Mouse (Mus musculus): ENCODE measurements around the gene Dapk1. TPM values are rescaled to one million over a fixed set of nuclear protein-coding genes. Genes with fewer than 3 reads are reported as not detected.

The Dapk1 gene
- polyA plus RNA-seq, 1 experiment from 2014 or later, result 16.3 TPM

GRCm38 (mm10) chr13:60640420-60640819 lies 38.7 kb downstream of the Dapk1 start:
- H3K4me3 ChIP-seq (ENCODE audit: low read depth, low read length), result no peak overlapping the region
- no peak overlapping the region for H3K27ac ChIP-seq (replicated peaks; ENCODE audit: low read depth, low read length)
- H3K9ac ChIP-seq (ENCODE audit: low read depth, low read length), result no peak overlapping the region
- 92% methylated on average over 7 of the region's 7 CpGs for WGBS
- DNase-seq (ENCODE audit: low spot score) (no peak), ATAC-seq (ENCODE audit: low read depth) (no peak)
- no peaks in the 10 kb centered on the region for H3K4me1 ChIP-seq (ENCODE audit: control insufficient read depth, insufficient read depth, low read length)
- no peaks in the 10 kb centered on the region for H3K27me3 ChIP-seq (replicated peaks; ENCODE audit: control insufficient read depth, insufficient read depth, low read length)
- no peaks in the 10 kb centered on the region for H3K36me3 ChIP-seq (ENCODE audit: control insufficient read depth, insufficient read depth, low read length)
- H3K4me2 ChIP-seq (ENCODE audit: low read depth, low read length), result no peak overlapping the region
- no peaks in the 10 kb centered on the region for H3K9me3 ChIP-seq (ENCODE audit: control insufficient read depth, low read length)

GRCm38 (mm10) chr13:60644457-60644889 lies 42.7 kb downstream of the Dapk1 start:
- Histone ChIP-seq H3K4me3 (ENCODE audit: low read depth, low read length) (no peak overlapping the region), H3K27me3 (replicated peaks; ENCODE audit: control insufficient read depth, insufficient read depth, low read length) (no peaks in the 10 kb centered on the region), H3K36me3 (ENCODE audit: control insufficient read depth, insufficient read depth, low read length) (no peaks in the 10 kb centered on the region), H3K4me1 (ENCODE audit: control insufficient read depth, insufficient read depth, low read length) (no peaks in the 10 kb centered on the region), H3K9me3 (ENCODE audit: control insufficient read depth, low read length) (no peaks in the 10 kb centered on the region), H3K4me2 (ENCODE audit: low read depth, low read length) (no peak overlapping the region), H3K9ac (ENCODE audit: low read depth, low read length) (no peak overlapping the region), H3K27ac (replicated peaks; ENCODE audit: low read depth, low read length) (no peak overlapping the region)
- no peak for DNase-seq (ENCODE audit: low spot score)
- no peak for ATAC-seq (ENCODE audit: low read depth)
- WGBS, result 76% methylated on average over 5 of the region's 5 CpGs

GRCm38 (mm10) chr13:60646791-60647190 lies 45.0 kb downstream of the Dapk1 start:
- Histone ChIP-seq H3K4me2 (ENCODE audit: low read depth, low read length) (no peak overlapping the region), H3K9ac (ENCODE audit: low read depth, low read length) (no peak overlapping the region), H3K27me3 (replicated peaks; ENCODE audit: control insufficient read depth, insufficient read depth, low read length) (no peaks in the 10 kb centered on the region), H3K4me3 (ENCODE audit: low read depth, low read length) (no peak overlapping the region), H3K27ac (replicated peaks; ENCODE audit: low read depth, low read length) (no peak overlapping the region), H3K36me3 (ENCODE audit: control insufficient read depth, insufficient read depth, low read length) (no peaks in the 10 kb centered on the region), H3K4me1 (ENCODE audit: control insufficient read depth, insufficient read depth, low read length) (no peaks in the 10 kb centered on the region), H3K9me3 (ENCODE audit: control insufficient read depth, low read length) (no peaks in the 10 kb centered on the region)
- no peak for ATAC-seq (ENCODE audit: low read depth)
- DNase-seq (ENCODE audit: low spot score), result no peak
- 99% methylated on average over 3 of the region's 3 CpGs for WGBS

- no peak overlapping the region for H3K9ac ChIP-seq (ENCODE audit: low read depth, low read length)
- H3K4me1 ChIP-seq (ENCODE audit: control insufficient read depth, insufficient read depth, low read length), result no peaks in the 10 kb centered on the region
- H3K4me2 ChIP-seq (ENCODE audit: low read depth, low read length), result no peak overlapping the region
- no peak overlapping the region for H3K27ac ChIP-seq (replicated peaks; ENCODE audit: low read depth, low read length)
- DNase-seq (ENCODE audit: low spot score) (no peak), ATAC-seq (ENCODE audit: low read depth) (no peak)
- H3K4me3 ChIP-seq (ENCODE audit: low read depth, low read length), result no peak overlapping the region
- no peaks in the 10 kb centered on the region for H3K9me3 ChIP-seq (ENCODE audit: control insufficient read depth, low read length)
- H3K27me3 ChIP-seq (replicated peaks; ENCODE audit: control insufficient read depth, insufficient read depth, low read length), result no peaks in the 10 kb centered on the region
- H3K36me3 ChIP-seq (ENCODE audit: control insufficient read depth, insufficient read depth, low read length), result no peaks in the 10 kb centered on the region
- WGBS, result 91% methylated on average over 5 of the region's 5 CpGs
Observed at GRCm38 (mm10) chr13:60648350-60648749, 46.6 kb downstream of the Dapk1 start.

- 88% methylated on average over 11 of the region's 11 CpGs for WGBS
- no peaks in the 10 kb centered on the region for H3K4me1 ChIP-seq (ENCODE audit: control insufficient read depth, insufficient read depth, low read length)
- ATAC-seq (ENCODE audit: low read depth) (no peak), DNase-seq (ENCODE audit: low spot score) (no peak)
- H3K4me3 ChIP-seq (ENCODE audit: low read depth, low read length), result no peak overlapping the region
- H3K4me2 ChIP-seq (ENCODE audit: low read depth, low read length), result no peak overlapping the region
- no peaks in the 10 kb centered on the region for H3K27me3 ChIP-seq (replicated peaks; ENCODE audit: control insufficient read depth, insufficient read depth, low read length)
- no peaks in the 10 kb centered on the region for H3K9me3 ChIP-seq (ENCODE audit: control insufficient read depth, low read length)
- H3K36me3 ChIP-seq (ENCODE audit: control insufficient read depth, insufficient read depth, low read length), result no peaks in the 10 kb centered on the region
- H3K27ac ChIP-seq (replicated peaks; ENCODE audit: low read depth, low read length), result no peak overlapping the region
- no peak overlapping the region for H3K9ac ChIP-seq (ENCODE audit: low read depth, low read length)
Observed at GRCm38 (mm10) chr13:60650000-60650399, 48.3 kb downstream of the Dapk1 start.

GRCm38 (mm10) chr13:60654017-60654565 lies 52.3 kb downstream of the Dapk1 start:
- DNase-seq (ENCODE audit: low spot score) (no peak), ATAC-seq (ENCODE audit: low read depth) (no peak)
- WGBS, result 75% methylated on average over 2 of the region's 2 CpGs
- Histone ChIP-seq H3K9ac (ENCODE audit: low read depth, low read length) (no peak overlapping the region), H3K36me3 (ENCODE audit: control insufficient read depth, insufficient read depth, low read length) (no peaks in the 10 kb centered on the region), H3K27ac (replicated peaks; ENCODE audit: low read depth, low read length) (no peak overlapping the region), H3K27me3 (replicated peaks; ENCODE audit: control insufficient read depth, insufficient read depth, low read length) (no peaks in the 10 kb centered on the region), H3K4me2 (ENCODE audit: low read depth, low read length) (no peak overlapping the region), H3K9me3 (ENCODE audit: control insufficient read depth, low read length) (no peaks in the 10 kb centered on the region), H3K4me3 (ENCODE audit: low read depth, low read length) (no peak overlapping the region), H3K4me1 (ENCODE audit: control insufficient read depth, insufficient read depth, low read length) (no peaks in the 10 kb centered on the region)

GRCm38 (mm10) chr13:60655246-60655645 lies 53.5 kb downstream of the Dapk1 start:
- WGBS, result 83% methylated on average over 3 of the region's 3 CpGs
- Histone ChIP-seq H3K4me2 (ENCODE audit: low read depth, low read length) (no peak overlapping the region), H3K9ac (ENCODE audit: low read depth, low read length) (no peak overlapping the region), H3K4me3 (ENCODE audit: low read depth, low read length) (no peak overlapping the region), H3K27ac (replicated peaks; ENCODE audit: low read depth, low read length) (no peak overlapping the region), H3K4me1 (ENCODE audit: control insufficient read depth, insufficient read depth, low read length) (no peaks in the 10 kb centered on the region), H3K27me3 (replicated peaks; ENCODE audit: control insufficient read depth, insufficient read depth, low read length) (no peaks in the 10 kb centered on the region), H3K9me3 (ENCODE audit: control insufficient read depth, low read length) (no peaks in the 10 kb centered on the region), H3K36me3 (ENCODE audit: control insufficient read depth, insufficient read depth, low read length) (no peaks in the 10 kb centered on the region)
- ATAC-seq (ENCODE audit: low read depth) (no peak), DNase-seq (ENCODE audit: low spot score) (no peak)

GRCm38 (mm10) chr13:60659600-60659999 lies 57.9 kb downstream of the Dapk1 start:
- H3K27me3 ChIP-seq (replicated peaks; ENCODE audit: control insufficient read depth, insufficient read depth, low read length), result no peaks in the 10 kb centered on the region
- H3K4me1 ChIP-seq (ENCODE audit: control insufficient read depth, insufficient read depth, low read length), result peaks cover 3% of the 10 kb centered on the region; the same call in 1 of the 2 replicates
- no peak overlapping the region for H3K4me2 ChIP-seq (ENCODE audit: low read depth, low read length)
- no peaks in the 10 kb centered on the region for H3K36me3 ChIP-seq (ENCODE audit: control insufficient read depth, insufficient read depth, low read length)
- no peak overlapping the region for H3K4me3 ChIP-seq (ENCODE audit: low read depth, low read length)
- ATAC-seq (ENCODE audit: low read depth), result no peak
- H3K27ac ChIP-seq (replicated peaks; ENCODE audit: low read depth, low read length), result no peak overlapping the region
- no peaks in the 10 kb centered on the region for H3K9me3 ChIP-seq (ENCODE audit: control insufficient read depth, low read length)
- WGBS, result 100% methylated on average over 1 of the region's 1 CpGs
- no peak overlapping the region for H3K9ac ChIP-seq (ENCODE audit: low read depth, low read length)
- DNase-seq (ENCODE audit: low spot score), result no peak

- ATAC-seq (ENCODE audit: low read depth) (no peak), DNase-seq (ENCODE audit: low spot score) (no peak)
- H3K9me3 ChIP-seq (ENCODE audit: control insufficient read depth, low read length), result no peaks in the 10 kb centered on the region
- no peak overlapping the region for H3K9ac ChIP-seq (ENCODE audit: low read depth, low read length)
- no peaks in the 10 kb centered on the region for H3K27me3 ChIP-seq (replicated peaks; ENCODE audit: control insufficient read depth, insufficient read depth, low read length)
- H3K36me3 ChIP-seq (ENCODE audit: control insufficient read depth, insufficient read depth, low read length), result no peaks in the 10 kb centered on the region
- H3K4me1 ChIP-seq (ENCODE audit: control insufficient read depth, insufficient read depth, low read length), result peaks cover 3% of the 10 kb centered on the region; the same call in 1 of the 2 replicates
- WGBS, result 62% methylated on average over 2 of the region's 2 CpGs
- no peak overlapping the region for H3K4me2 ChIP-seq (ENCODE audit: low read depth, low read length)
- no peak overlapping the region for H3K4me3 ChIP-seq (ENCODE audit: low read depth, low read length)
- H3K27ac ChIP-seq (replicated peaks; ENCODE audit: low read depth, low read length), result no peak overlapping the region
Observed at GRCm38 (mm10) chr13:60660056-60660455, 58.3 kb downstream of the Dapk1 start.
